Mouse (Mus musculus) lung, embryonic 15.5 days (tissue): ENCODE measurements around the gene Tspan5. TPM values are rescaled to one million over a fixed set of nuclear protein-coding genes. Genes with fewer than 3 reads are reported as not detected.
A peak's percentile ranks its signal among the peaks of the same experiment; 100 is the strongest.

Experiments
- ATAC-seq: fragments of 200-750 bp; cut with Nextera tagmentation; 2 replicates; pipeline ENCODE4 v1.8.0; 2017; ENCODE audit warnings: moderate number of reproducible peaks, borderline replicate concordance; ENCODE audit not compliant: low FRiP score, low TSS enrichment; ENCODE audit errors: extremely low read depth
- H3K27ac ChIP-seq: fragments of 300-500 bp; sonication (generic); 2 replicates; pipeline ENCODE4 v1.5.1; 2015; ENCODE audit warnings: moderate library complexity, mild to moderate bottlenecking, inconsistent platforms
- H3K27me3 ChIP-seq: fragments of 300-500 bp; sonication (generic); 2 replicates; pipeline ENCODE4 v1.6.1; 2015; ENCODE audit warnings: inconsistent platforms
- H3K36me3 ChIP-seq: fragments of 300-500 bp; sonication (generic); 2 replicates; pipeline ENCODE4 v1.6.1; 2015; ENCODE audit warnings: inconsistent platforms
- H3K4me1 ChIP-seq: fragments of 300-500 bp; sonication (generic); 2 replicates; pipeline ENCODE4 v1.6.1; 2015; ENCODE audit warnings: inconsistent platforms
- H3K4me2 ChIP-seq: fragments of 300-500 bp; sonication (generic); 2 replicates; pipeline ENCODE4 v1.6.1; 2015; ENCODE audit warnings: inconsistent platforms, mild to moderate bottlenecking, moderate library complexity
- H3K4me3 ChIP-seq: fragments of 300-500 bp; sonication (generic); 2 replicates; pipeline ENCODE4 v1.5.1; 2015; ENCODE audit warnings: mild to moderate bottlenecking, inconsistent platforms
- H3K9ac ChIP-seq: fragments of 300-500 bp; sonication (generic); 2 replicates; pipeline ENCODE4 v1.6.1; 2015; ENCODE audit warnings: inconsistent platforms
- H3K9me3 ChIP-seq: fragments of 300-500 bp; sonication (generic); 2 replicates; pipeline ENCODE4 v1.6.1; 2016; ENCODE audit warnings: inconsistent platforms
- WGBS: fragments of 180-500 bp; shearing (Covaris S2); methylation state at CpG from one replicate; pipeline ENCODE4 v1.1.7; 2015; 5-methylcytosine and 5-hydroxymethylcytosine counted together
- polyA plus RNA-seq: library from polyadenylated mRNA; unstranded; fragments of >200 nt; fragmentation: Nextera tagmentation; extraction: Ambion mirVana; gene quantifications from 2 replicates; pipeline ENCODE4 v1.2.1, GENCODE M21; 2015

Tspan5 gene
- polyA plus RNA-seq, 1 experiment from 2014 or later, result 30.3 TPM

GRCm38 (mm10) chr3:138843180-138843579 lies 101.2 kb downstream of the Tspan5 start:
- Histone ChIP-seq H3K27me3 (no peaks in the 10 kb centered on the region), H3K9me3 (no peaks in the 10 kb centered on the region), H3K36me3 (no peaks in the 10 kb centered on the region), H3K4me3 (no peak overlapping the region), H3K4me1 (peaks cover 13% of the 10 kb centered on the region; the same call in 1 of the 2 replicates), H3K4me2 (no peak overlapping the region), H3K9ac (no peak overlapping the region), H3K27ac (no peak overlapping the region)
- ATAC-seq, result peak; percentile 45; the same call in 1 of the 2 replicates
- WGBS, result 62% methylated on average over 2 of the region's 2 CpGs

- Histone ChIP-seq H3K4me2 (no peak overlapping the region), H3K4me1 (peaks cover 13% of the 10 kb centered on the region; the same call in 1 of the 2 replicates), H3K9me3 (no peaks in the 10 kb centered on the region), H3K27me3 (no peaks in the 10 kb centered on the region), H3K4me3 (no peak overlapping the region), H3K36me3 (no peaks in the 10 kb centered on the region), H3K9ac (no peak overlapping the region), H3K27ac (no peak overlapping the region)
- 74% methylated on average over 5 of the region's 5 CpGs for WGBS
- 0 out of 2 replicates have a peak, but pooled peaks have one; percentile 28 for ATAC-seq
Measured at GRCm38 (mm10) chr3:138843641-138844040, 101.6 kb downstream of the Tspan5 start.

GRCm38 (mm10) chr3:138845820-138846219 lies 103.8 kb downstream of the Tspan5 start:
- H3K9ac ChIP-seq, result no peak overlapping the region
- WGBS, result 100% methylated on average over 1 of the region's 1 CpGs
- H3K36me3 ChIP-seq, result no peaks in the 10 kb centered on the region
- no peak overlapping the region for H3K27ac ChIP-seq
- no peak overlapping the region for H3K4me2 ChIP-seq
- H3K4me1 ChIP-seq, result 0 out of 2 replicates have a peak, but pooled peaks cover 4% of the 10 kb centered on the region
- no peaks in the 10 kb centered on the region for H3K27me3 ChIP-seq
- no peak overlapping the region for H3K4me3 ChIP-seq
- no peak for ATAC-seq
- no peaks in the 10 kb centered on the region for H3K9me3 ChIP-seq

DNA sequence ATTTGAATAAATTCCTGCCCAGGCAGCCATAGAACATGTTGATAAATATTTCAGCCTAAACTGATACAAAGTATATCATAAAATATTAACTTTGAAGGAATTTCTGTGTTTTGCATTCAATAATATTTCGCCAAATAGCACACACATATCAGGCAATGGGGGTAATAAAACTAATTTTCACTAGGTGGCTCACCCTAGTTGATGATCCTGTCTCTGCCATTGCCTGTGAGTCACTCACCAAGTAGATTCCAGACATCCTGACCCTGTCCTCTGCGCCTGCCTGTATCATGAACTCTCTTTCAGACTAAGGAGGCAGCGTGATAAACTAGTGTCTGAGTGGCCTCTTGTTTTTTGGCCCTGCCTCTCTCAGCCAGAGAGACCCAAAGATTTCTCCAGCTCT lies 105.8 kb downstream of the Tspan5 start:
- Histone ChIP-seq H3K9ac (no peak overlapping the region), H3K4me1 (peaks cover 8% of the 10 kb centered on the region), H3K9me3 (no peaks in the 10 kb centered on the region), H3K4me2 (no peak overlapping the region), H3K36me3 (no peaks in the 10 kb centered on the region), H3K27ac (no peak overlapping the region), H3K4me3 (no peak overlapping the region), H3K27me3 (peaks cover 3% of the 10 kb centered on the region; the same call in 1 of the 2 replicates)
- no peak for ATAC-seq
- 76% methylated on average over 3 of the region's 3 CpGs for WGBS

GRCm38 (mm10) chr3:138849755-138850301 lies 107.8 kb downstream of the Tspan5 start:
- no peak for ATAC-seq
- Histone ChIP-seq H3K36me3 (no peaks in the 10 kb centered on the region), H3K9me3 (no peaks in the 10 kb centered on the region), H3K4me3 (no peak overlapping the region), H3K4me2 (no peak overlapping the region), H3K9ac (no peak overlapping the region), H3K27ac (no peak overlapping the region), H3K27me3 (peaks cover 3% of the 10 kb centered on the region; the same call in 1 of the 2 replicates), H3K4me1 (peaks cover 19% of the 10 kb centered on the region)
- 45% methylated on average over 11 of the region's 11 CpGs for WGBS

DNA sequence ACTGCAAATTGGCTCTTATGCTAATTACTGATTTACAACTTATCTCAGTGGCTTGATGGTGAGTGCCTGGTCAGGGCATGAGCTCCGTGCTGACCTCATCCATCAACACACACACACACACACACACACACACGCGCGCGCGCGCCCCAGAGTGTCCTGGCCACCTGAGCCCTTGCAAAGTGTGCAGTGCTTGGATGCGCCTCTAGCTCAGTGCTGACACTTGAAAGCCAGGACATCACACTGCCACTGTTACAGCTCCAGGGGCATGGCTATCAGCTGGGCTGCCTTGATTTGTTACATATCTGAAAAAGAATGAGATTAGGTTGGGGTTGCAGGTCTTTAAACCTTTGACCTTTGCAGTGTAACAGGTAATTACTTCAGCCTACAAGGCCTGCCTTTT lies 109.9 kb downstream of the Tspan5 start:
- Histone ChIP-seq H3K4me1 (peaks cover 23% of the 10 kb centered on the region), H3K36me3 (no peaks in the 10 kb centered on the region), H3K27me3 (peaks cover 3% of the 10 kb centered on the region; the same call in 1 of the 2 replicates), H3K4me2 (no peak overlapping the region), H3K9me3 (no peaks in the 10 kb centered on the region), H3K4me3 (no peak overlapping the region), H3K27ac (no peak overlapping the region), H3K9ac (no peak overlapping the region)
- WGBS, result 65% methylated on average over 8 of the region's 8 CpGs
- ATAC-seq, result no peak

- no peak for ATAC-seq
- Histone ChIP-seq H3K4me1 (peaks cover 35% of the 10 kb centered on the region), H3K4me3 (no peak overlapping the region), H3K4me2 (peak overlapping the region; percentile 11), H3K9me3 (no peaks in the 10 kb centered on the region), H3K27me3 (peaks cover 3% of the 10 kb centered on the region; the same call in 1 of the 2 replicates), H3K36me3 (no peaks in the 10 kb centered on the region), H3K27ac (0 out of 2 replicates have a peak overlapping the region, but pooled peaks have one; percentile 27), H3K9ac (no peak overlapping the region)
- WGBS, result 25% methylated on average over 13 of the region's 13 CpGs
Measured at GRCm38 (mm10) chr3:138852982-138853689, 111.1 kb downstream of the Tspan5 start.

DNA sequence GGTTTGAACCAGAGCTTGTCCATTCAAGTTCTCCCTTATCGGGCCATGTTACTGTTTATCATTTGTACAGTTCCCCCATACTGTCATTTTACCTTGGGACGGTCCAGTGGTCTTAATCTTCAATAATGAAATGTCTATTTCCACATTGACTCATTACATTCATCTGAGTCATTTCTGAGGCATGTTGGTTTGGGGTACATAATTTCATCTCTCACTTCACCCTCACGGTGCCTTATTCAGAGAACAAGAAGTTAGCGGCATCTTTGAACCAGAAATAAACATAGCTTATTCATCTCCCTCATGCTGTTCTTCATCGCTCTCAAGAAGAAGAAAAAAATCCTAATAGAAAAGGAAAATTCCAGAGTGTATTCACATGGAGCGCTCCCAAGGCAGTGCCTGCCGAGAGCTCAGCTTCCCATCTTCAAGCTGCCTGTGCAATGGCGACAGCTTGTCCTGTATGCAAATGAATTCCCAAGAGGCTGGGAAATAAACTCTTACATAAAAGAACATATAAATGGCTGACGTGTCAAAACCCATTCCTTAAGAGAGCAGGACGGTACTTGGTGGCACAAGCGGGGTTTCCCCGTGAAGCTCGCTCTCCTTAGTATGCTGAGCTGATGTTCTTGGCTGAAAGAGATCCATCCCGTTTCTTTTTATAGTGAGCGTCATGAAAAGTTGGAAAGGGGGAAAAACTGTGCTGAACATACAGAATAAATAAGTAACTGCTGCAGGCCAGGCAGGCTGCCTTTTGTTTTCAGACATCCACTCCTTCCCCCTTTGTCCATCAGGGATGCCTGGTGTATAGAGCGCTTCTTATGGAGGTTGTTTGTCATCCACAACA lies 112.2 kb downstream of the Tspan5 start:
- peaks cover 3% of the 10 kb centered on the region; the same call in 1 of the 2 replicates for H3K27me3 ChIP-seq
- peaks cover 46% of the 10 kb centered on the region for H3K4me1 ChIP-seq
- H3K9me3 ChIP-seq, result no peaks in the 10 kb centered on the region
- H3K4me3 ChIP-seq, result no peak overlapping the region
- H3K36me3 ChIP-seq, result no peaks in the 10 kb centered on the region
- H3K9ac ChIP-seq, result no peak overlapping the region
- 77% methylated on average over 16 of the region's 16 CpGs for WGBS
- no peak overlapping the region for H3K4me2 ChIP-seq
- ATAC-seq, result no peak
- H3K27ac ChIP-seq, result no peak overlapping the region

DNA sequence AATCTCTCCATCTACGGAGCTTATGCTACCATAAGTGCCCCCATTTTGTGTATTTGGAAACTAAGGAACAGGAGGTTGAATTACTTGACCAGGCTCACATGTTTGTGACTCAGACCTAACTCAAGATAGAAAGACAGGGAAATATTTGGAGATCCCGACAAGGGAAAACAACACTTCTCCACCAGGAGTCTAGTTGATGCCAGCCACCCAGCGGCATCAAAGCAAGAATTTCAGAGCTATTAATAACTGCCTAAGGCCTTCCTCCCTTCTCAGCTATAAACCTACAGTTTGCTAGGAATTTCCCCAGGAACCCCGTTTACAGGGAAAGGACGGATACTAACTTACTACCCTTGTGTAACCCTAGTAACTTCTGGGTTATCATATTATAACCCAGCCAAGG lies 113.4 kb downstream of the Tspan5 start:
- Histone ChIP-seq H3K4me3 (no peak overlapping the region), H3K9me3 (no peaks in the 10 kb centered on the region), H3K4me2 (no peak overlapping the region), H3K4me1 (peaks cover 57% of the 10 kb centered on the region), H3K27ac (no peak overlapping the region), H3K27me3 (peaks cover 3% of the 10 kb centered on the region; the same call in 1 of the 2 replicates), H3K36me3 (no peaks in the 10 kb centered on the region), H3K9ac (no peak overlapping the region)
- no peak for ATAC-seq
- 66% methylated on average over 5 of the region's 5 CpGs for WGBS

DNA sequence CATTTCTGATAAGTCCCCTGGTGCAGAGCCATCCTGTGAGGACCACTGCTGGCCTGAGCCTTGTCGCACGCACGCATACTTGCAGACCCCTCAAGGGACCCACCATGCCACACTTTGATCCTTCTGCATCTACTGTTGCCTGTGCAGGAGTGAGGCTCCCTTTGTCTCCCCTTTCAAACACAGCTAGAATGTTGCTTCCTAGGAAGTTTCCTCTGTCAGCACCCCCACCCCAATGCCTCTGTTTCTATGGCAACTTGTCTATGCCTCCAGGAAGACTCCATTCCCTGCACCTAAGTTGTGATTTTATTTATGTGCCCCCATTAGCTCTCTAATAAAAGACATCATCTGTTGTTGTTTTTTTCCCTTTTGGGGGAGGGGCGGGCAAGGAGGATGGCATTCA lies 115.0 kb downstream of the Tspan5 start:
- Histone ChIP-seq H3K4me1 (peaks cover 70% of the 10 kb centered on the region), H3K4me3 (no peak overlapping the region), H3K4me2 (no peak overlapping the region), H3K9ac (no peak overlapping the region), H3K27me3 (no peaks in the 10 kb centered on the region), H3K9me3 (no peaks in the 10 kb centered on the region), H3K27ac (peak overlapping the region; percentile 83), H3K36me3 (no peaks in the 10 kb centered on the region)
- 83% methylated on average over 4 of the region's 4 CpGs for WGBS
- no peak for ATAC-seq

GRCm38 (mm10) chr3:138857805-138858546 lies 116.0 kb downstream of the Tspan5 start:
- 29% methylated on average over 12 of the region's 12 CpGs for whole genome bisulfite sequencing
- Histone ChIP-seq H3K9ac (no peak overlapping the region), H3K4me2 (no peak overlapping the region), H3K27me3 (no peaks in the 10 kb centered on the region), H3K4me3 (no peak overlapping the region), H3K9me3 (no peaks in the 10 kb centered on the region), H3K27ac (peak overlapping the region; percentile 83), H3K36me3 (no peaks in the 10 kb centered on the region), H3K4me1 (peaks cover 64% of the 10 kb centered on the region)
- peak; percentile 83 for ATAC-seq
